Mouse (Mus musculus): ENCODE data around the gene Clec4n. TPM values are rescaled to one million over a fixed set of nuclear protein-coding genes. Genes with fewer than 3 reads are reported as not detected.
"Not testable (repeated sequence)": the region's sequence is repeated elsewhere in the genome, so short reads cannot be mapped to it uniquely, and the experiment has no call there.

Gene Clec4n
- polyA plus RNA-seq, 1 experiment from 2014 or later, result 3.8 TPM

DNA sequence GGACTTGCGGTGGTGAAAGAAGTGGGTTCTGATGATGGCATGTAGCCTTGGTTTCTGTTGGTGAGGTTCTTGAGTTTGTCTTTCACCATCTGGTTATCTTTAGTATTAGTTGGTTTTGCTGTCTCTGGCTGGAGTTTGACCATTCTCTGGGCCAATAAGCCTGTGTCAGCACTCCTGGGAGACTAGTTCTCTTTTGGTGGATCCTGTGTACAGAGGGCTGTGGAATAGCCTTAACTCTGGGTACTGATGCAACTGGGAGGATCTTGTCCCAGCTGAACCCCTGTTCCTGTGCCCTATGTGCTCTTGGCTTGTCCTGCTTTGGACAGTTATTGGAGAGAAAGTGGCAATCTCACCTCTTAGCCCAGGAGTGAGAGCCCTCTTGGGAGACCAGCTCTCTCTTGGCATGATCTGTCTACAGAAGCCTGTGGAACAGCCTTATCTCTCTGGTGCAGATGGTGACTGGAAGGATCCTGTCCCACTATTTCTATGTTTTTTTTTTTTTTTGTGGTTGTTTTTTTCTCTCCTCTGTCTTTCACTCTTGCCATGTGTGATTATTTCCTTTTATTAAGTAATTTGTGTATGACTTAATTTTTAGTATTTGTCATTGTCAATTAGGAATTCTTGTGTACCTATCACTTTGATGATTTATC lies 63.2 kb downstream of the Clec4n start:
- ATAC-seq (ENCODE audit: insufficient number of reproducible peaks, insufficient read depth, low FRiP score, low read depth), result no peak; the same call in 1 of the 2 replicates
- 85% methylated on average over 1 of the region's 1 CpGs for WGBS
- Histone ChIP-seq H3K9me3 (ENCODE audit: control insufficient read depth, low read length) (no peaks in the 10 kb centered on the region), H3K36me3 (ENCODE audit: control insufficient read depth, insufficient read depth, low read length) (no peaks in the 10 kb centered on the region), H3K27me3 (ENCODE audit: control insufficient read depth, insufficient read depth, low read length) (no peaks in the 10 kb centered on the region), H3K9ac (ENCODE audit: low read length) (no peak overlapping the region), H3K4me1 (ENCODE audit: control insufficient read depth in 2 of 2, insufficient read depth in 2 of 2, low read length in 2 of 2) (no peaks in the 10 kb centered on the region), H3K4me2 (ENCODE audit: low read length) (no peak overlapping the region), H3K27ac (replicated peaks in 1 of 2; ENCODE audit: control insufficient read depth in 1 of 2, insufficient read depth in 1 of 2, low read depth in 2 of 2, low read length in 2 of 2) (no peak overlapping the region), H3K4me3 (ENCODE audit: control insufficient read depth in 1 of 2, insufficient read depth in 1 of 2, low read depth in 1 of 2, low read length in 2 of 2) (no peak overlapping the region)

DNA sequence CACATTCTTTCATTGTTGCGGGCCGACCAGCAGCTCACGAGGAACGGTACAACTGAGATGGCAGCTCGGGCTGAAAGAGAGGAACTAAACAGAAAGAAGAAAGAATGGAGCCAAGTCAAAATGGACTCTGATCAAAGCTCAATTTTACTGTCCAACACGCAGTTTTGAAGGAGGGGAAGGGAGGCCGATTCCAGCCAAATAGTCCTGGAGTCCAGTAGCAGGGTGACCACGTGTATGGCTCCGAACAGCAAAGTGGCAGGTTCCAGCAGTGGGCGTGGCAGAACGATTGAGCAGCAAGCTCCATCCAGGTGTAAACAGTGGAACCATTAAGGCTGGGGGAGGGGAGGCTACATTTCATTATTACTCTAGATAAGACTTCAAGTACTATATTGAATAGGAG lies 63.9 kb downstream of the Clec4n start:
- H3K27me3 ChIP-seq (ENCODE audit: control insufficient read depth, insufficient read depth, low read length); ATAC-seq (ENCODE audit: insufficient number of reproducible peaks, insufficient read depth, low FRiP score, low read depth); H3K4me2 ChIP-seq (ENCODE audit: low read length); H3K36me3 ChIP-seq (ENCODE audit: control insufficient read depth, insufficient read depth, low read length); H3K4me3 ChIP-seq (ENCODE audit: control insufficient read depth in 1 of 2, insufficient read depth in 1 of 2, low read depth in 1 of 2, low read length in 2 of 2); H3K9me3 ChIP-seq (ENCODE audit: control insufficient read depth, low read length); H3K9ac ChIP-seq (ENCODE audit: low read length); H3K27ac ChIP-seq (replicated peaks in 1 of 2; ENCODE audit: control insufficient read depth in 1 of 2, insufficient read depth in 1 of 2, low read depth in 2 of 2, low read length in 2 of 2); H3K4me1 ChIP-seq (ENCODE audit: control insufficient read depth in 2 of 2, insufficient read depth in 2 of 2, low read length in 2 of 2): not testable (repeated sequence)
- 79% methylated on average over 11 of the region's 11 CpGs for WGBS

Other genes starting within 250 kb of the Clec4n start
- not detected in 2 replicates for gene Clec4a4, start 239.5 kb upstream of the Clec4n start, polyA plus RNA-seq (2014; fragmentation: Nextera tagmentation; extraction: Ambion mirVana)
- gene Clec4b1, start 179.9 kb upstream of the Clec4n start, polyA plus RNA-seq (2014; fragmentation: Nextera tagmentation; extraction: Ambion mirVana), result not detected in 2 replicates
- gene Clec4a2, start 123.4 kb upstream of the Clec4n start, polyA plus RNA-seq (2014; fragmentation: Nextera tagmentation; extraction: Ambion mirVana), result 2.4 TPM in 2 replicates
- gene Clec4b2, start 57.0 kb upstream of the Clec4n start, polyA plus RNA-seq (2014; fragmentation: Nextera tagmentation; extraction: Ambion mirVana), result not detected in 2 replicates
- gene Clec4d, start 32.3 kb downstream of the Clec4n start, polyA plus RNA-seq (2014; fragmentation: Nextera tagmentation; extraction: Ambion mirVana), result 0.75 TPM in 1 of 2 replicates, not detected in the other
- 0.08 and 0.16 TPM in 2 replicates for gene Clec4e, start 60.0 kb downstream of the Clec4n start, polyA plus RNA-seq (2014; fragmentation: Nextera tagmentation; extraction: Ambion mirVana)
- not detected in 2 replicates for gene Vmn2r19, start 78.5 kb downstream of the Clec4n start, polyA plus RNA-seq (2014; fragmentation: Nextera tagmentation; extraction: Ambion mirVana)
- gene Vmn2r20, start 188.3 kb downstream of the Clec4n start, polyA plus RNA-seq (2014; fragmentation: Nextera tagmentation; extraction: Ambion mirVana), result not detected in 2 replicates